34 mouse cellular contexts compared by ENCODE assay signal in the genomic region with DNA sequence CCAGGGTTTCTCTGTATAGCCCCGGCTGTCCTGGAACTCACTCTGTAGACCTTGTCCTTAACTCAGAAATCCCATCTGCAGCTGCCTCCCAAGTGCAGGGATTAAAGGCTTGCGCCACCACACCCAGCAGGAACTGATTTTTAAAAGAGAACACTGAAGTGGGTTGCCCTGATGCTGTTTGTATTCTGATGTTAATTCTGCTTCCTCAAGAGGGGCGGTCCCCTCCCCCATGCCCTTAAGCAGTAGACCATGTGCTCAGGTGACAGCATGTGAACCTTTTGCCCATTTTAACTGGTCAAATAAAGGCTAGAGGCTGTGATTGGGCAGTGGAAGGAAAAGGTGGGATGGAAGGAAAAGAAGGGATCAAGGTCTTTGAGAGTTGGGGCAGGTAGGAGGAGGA. TPM values are rescaled to one million over a fixed set of nuclear protein-coding genes. Genes with fewer than 3 reads are reported as not detected.
DNase-seq lines count a peak whose midpoint lies in the region; ATAC-seq and TF ChIP-seq lines count a peak whose summit lies in the region.
"Had no signal": no experiment of that assay in that cellular context is flagged by ENCODE, and none has a peak within 500 bp of the region (broad histone marks: within the 10 kb centered on the region; RNA-seq: fewer than 3 reads in every experiment).

No protein-coding gene starts in this region.

- peak; percentile 51 for DNase-seq in lung, postnatal 36 days
- no peak for DNase-seq in lung, postnatal 10 days
- peak; percentile 95 for DNase-seq in ES-E14 (ENCODE audit: low read depth, low spot score)
- peak; percentile 30 for DNase-seq in brain, embryonic 14.5 days (ENCODE audit: low read depth)
- DNase-seq in left cerebral cortex, adult 18-20 months (ENCODE audit: low spot score in 2 of 2): no peak
- DNase-seq: adrenal gland, postnatal 14 days; cerebellum, adult 11-12 months; cerebellum, postnatal 10 days; gastrocnemius, postnatal 14 days; heart, adult 11 months; heart, postnatal 4 days; kidney, adult 9 months; kidney, postnatal 25 days; retina, postnatal 1 day; right cerebral cortex, postnatal 14 days had no signal

- H3K27ac ChIP-seq in neural tube, embryonic 13.5 days (replicated peaks): peak overlapping the region; percentile 62
- H3K27ac ChIP-seq in neural tube, embryonic 15.5 days (replicated peaks): no peak overlapping the region
- H3K27ac ChIP-seq in ES-E14 (ENCODE audit: insufficient read depth, low read depth, low read length, poor library complexity, severe bottlenecking): peak overlapping the region; percentile 78; the same call in 1 of the 2 replicates
- no peak overlapping the region for H3K27ac ChIP-seq in intestine, embryonic 15.5 days
- H3K27ac ChIP-seq: forebrain, embryonic 12.5 days; heart, embryonic 10.5 days; hindbrain, embryonic 13.5 days; left cerebral cortex, adult 2 months; limb, embryonic 12.5 days; liver, embryonic 15.5 days had no signal

- H3K9ac ChIP-seq in neural tube, embryonic 13.5 days: no peak overlapping the region
- H3K9ac ChIP-seq in neural tube, embryonic 15.5 days (replicated peaks): no peak overlapping the region
- H3K9ac ChIP-seq in ES-E14 (ENCODE audit: insufficient read depth, low read depth, low read length, poor library complexity, severe bottlenecking): no peak overlapping the region
- no peak overlapping the region for H3K9ac ChIP-seq in intestine, embryonic 15.5 days
- H3K9ac ChIP-seq: forebrain, embryonic 12.5 days; hindbrain, embryonic 13.5 days; limb, embryonic 12.5 days; liver, embryonic 15.5 days had no signal

- no peaks in the 10 kb centered on the region for H3K9me3 ChIP-seq in neural tube, embryonic 13.5 days
- no peaks in the 10 kb centered on the region for H3K9me3 ChIP-seq in neural tube, embryonic 15.5 days (replicated peaks)
- no peaks in the 10 kb centered on the region for H3K9me3 ChIP-seq in ES-E14 (ENCODE audit: control insufficient read depth, insufficient read depth, low read depth, low read length)
- H3K9me3 ChIP-seq in intestine, embryonic 15.5 days: no peaks in the 10 kb centered on the region
- H3K9me3 ChIP-seq: forebrain, embryonic 12.5 days; heart, embryonic 10.5 days; hindbrain, embryonic 13.5 days; limb, embryonic 12.5 days; liver, embryonic 15.5 days had no signal

- no peak overlapping the region for H3K4me3 ChIP-seq in neural tube, embryonic 13.5 days
- H3K4me3 ChIP-seq in neural tube, embryonic 15.5 days (replicated peaks): no peak overlapping the region
- H3K4me3 ChIP-seq in ES-E14 (ENCODE audit: insufficient read depth in 1 of 2, low read depth in 1 of 2, low read length in 2 of 2, poor library complexity in 1 of 2, severe bottlenecking in 1 of 2): no peak overlapping the region; a peak in 1 of 4 replicates
- no peak overlapping the region for H3K4me3 ChIP-seq in intestine, embryonic 15.5 days (replicated peaks)
- H3K4me3 ChIP-seq: erythroblast, embryonic 14.5 days; forebrain, embryonic 12.5 days; heart, embryonic 10.5 days; hindbrain, embryonic 13.5 days; left cerebral cortex, adult 2 months; limb, embryonic 12.5 days; liver, embryonic 15.5 days had no signal

- no peak for TF ChIP-seq CTCF in brain, embryonic 14.5 days (IDR thresholded peaks at IDR 0.05; ENCODE audit: borderline replicate concordance, extremely low read depth, insufficient read depth, insufficient read length)

- no peak overlapping the region for H3K4me2 ChIP-seq in neural tube, embryonic 13.5 days
- H3K4me2 ChIP-seq in neural tube, embryonic 15.5 days: no peak overlapping the region
- H3K4me2 ChIP-seq in intestine, embryonic 15.5 days (replicated peaks): no peak overlapping the region
- H3K4me2 ChIP-seq: forebrain, embryonic 12.5 days; hindbrain, embryonic 13.5 days; limb, embryonic 12.5 days; liver, embryonic 15.5 days had no signal

- no peak for ATAC-seq in neural tube, embryonic 13.5 days (ENCODE audit: low read depth)
- ATAC-seq in neural tube, embryonic 15.5 days (ENCODE audit: low FRiP score): no peak
- ATAC-seq in intestine, embryonic 15.5 days: no peak
- ATAC-seq: intestine, postnatal 0 days had no signal

- WGBS in neural tube, embryonic 13.5 days: 59% methylated on average over 3 of the region's 3 CpGs
- WGBS in neural tube, embryonic 15.5 days: 61% methylated on average over 3 of the region's 3 CpGs
- 84% methylated on average over 3 of the region's 3 CpGs for WGBS in intestine, embryonic 15.5 days

- H3K4me1 ChIP-seq in neural tube, embryonic 13.5 days (replicated peaks): peaks cover 13% of the 10 kb centered on the region
- no peaks in the 10 kb centered on the region for H3K4me1 ChIP-seq in neural tube, embryonic 15.5 days
- peaks cover 3 to 16% of the 10 kb centered on the region in 2 experiments for H3K4me1 ChIP-seq in ES-E14 (ENCODE audit: control insufficient read depth in 2 of 2, insufficient read depth in 2 of 2, low read length in 2 of 2, poor library complexity in 1 of 2)
- no peaks in the 10 kb centered on the region for H3K4me1 ChIP-seq in intestine, embryonic 15.5 days (replicated peaks)
- H3K4me1 ChIP-seq: limb, embryonic 12.5 days had no signal

- no peak for TF ChIP-seq POLR2A in brain, embryonic 14.5 days (IDR thresholded peaks at IDR 0.05; ENCODE audit: borderline replicate concordance, extremely low read depth, insufficient read depth, insufficient read length, poor library complexity, severe bottlenecking)

- H3K27me3 ChIP-seq in neural tube, embryonic 13.5 days: no peaks in the 10 kb centered on the region
- H3K27me3 ChIP-seq in neural tube, embryonic 15.5 days (replicated peaks): no peaks in the 10 kb centered on the region
- H3K27me3 ChIP-seq in intestine, embryonic 15.5 days (replicated peaks): no peaks in the 10 kb centered on the region
- H3K27me3 ChIP-seq: CH12.LX; forebrain, embryonic 12.5 days; hindbrain, embryonic 13.5 days; limb, embryonic 12.5 days; liver, embryonic 15.5 days had no signal

- peaks cover 97% of the 10 kb centered on the region for H3K36me3 ChIP-seq in neural tube, embryonic 13.5 days
- H3K36me3 ChIP-seq in neural tube, embryonic 15.5 days: peaks cover 90% of the 10 kb centered on the region
- H3K36me3 ChIP-seq in ES-E14 (ENCODE audit: control insufficient read depth, insufficient read depth, low read length, poor library complexity, severe bottlenecking): peaks cover 67% of the 10 kb centered on the region
- H3K36me3 ChIP-seq in intestine, embryonic 15.5 days: peaks cover 71% of the 10 kb centered on the region

- in situ Hi-C loops in ES-E14 (cut with MboI; ENCODE audit: low sequenced_read_pairs in 2 of 2, unreplicated experiment in 2 of 2): no loop called here

TF ChIP-seq in ES-E14, 5 proteins besides CTCF, POLR2A, EP300 and RAD21:
- no peak for TF ChIP-seq ZC3H11A (IDR thresholded peaks at IDR 0.05; ENCODE audit: borderline replicate concordance, low read depth, low read length)
- TF ChIP-seq CHD2 (IDR thresholded peaks at IDR 0.05; ENCODE audit: low read depth, low read length): peak; percentile 75; the same call in 1 of the 2 replicates
- no peak for TF ChIP-seq HCFC1 (IDR thresholded peaks at IDR 0.05; ENCODE audit: borderline replicate concordance, insufficient read depth, low read length)
- TF ChIP-seq MAFK (IDR thresholded peaks at IDR 0.05; ENCODE audit: insufficient read depth, low read depth, low read length): no peak

RNA-seq across cellular contexts. Expression of a gene that starts 14.3 kb away (rescaled TPM):
- not detected in 2 replicates for polyA plus RNA-seq in neural tube, embryonic 13.5 days (2015; fragmentation: Nextera tagmentation; extraction: Ambion mirVana)
- not detected in 2 replicates for polyA plus RNA-seq in neural tube, embryonic 15.5 days (2015; fragmentation: Nextera tagmentation; extraction: Ambion mirVana)
- total RNA-seq in ES-E14 (2012; rRNA removed): 0.16 and 0.85 TPM in 2 replicates
- 0.16 and 0.19 TPM in 2 replicates for polyA plus RNA-seq in brain, embryonic 14.5 days (2012; rRNA removed)
- under 1 TPM; 0.26 to 0.93 TPM for total RNA-seq in left cerebral cortex, adult 18-20 months (2021)
- 0.05 TPM in 1 of 2 replicates, not detected in the other for polyA plus RNA-seq in intestine, embryonic 15.5 days (2015; fragmentation: Nextera tagmentation; extraction: Ambion mirVana)
- total RNA-seq: adrenal gland, postnatal 14 days; gastrocnemius, postnatal 14 days; heart, postnatal 4 days; liver, adult 2 months; megakaryocyte progenitor cell, adult 5-6 weeks had no signal
- polyA plus RNA-seq: C2C12; erythroblast, embryonic 14.5 days; heart, embryonic 10.5 days; heart, embryonic 16.5 days; hindbrain, embryonic 13.5 days; liver, adult 2 months; liver, embryonic 15.5 days; lung, embryonic 16.5 days; neural tube, embryonic 14.5 days; stomach, embryonic 14.5 days had no signal

RNA-seq across cellular contexts. Expression of a gene that starts 42.8 kb away (rescaled TPM):
- 61.0 and 64.3 TPM in 2 replicates for polyA plus RNA-seq in neural tube, embryonic 13.5 days (2015; fragmentation: Nextera tagmentation; extraction: Ambion mirVana)
- 48.5 and 62.4 TPM in 2 replicates for polyA plus RNA-seq in neural tube, embryonic 15.5 days (2015; fragmentation: Nextera tagmentation; extraction: Ambion mirVana)
- 167 and 198 TPM in 2 replicates for total RNA-seq in ES-E14 (2012; rRNA removed)
- polyA plus RNA-seq in brain, embryonic 14.5 days (2012; rRNA removed): 89.9 and 96.7 TPM in 2 replicates
- 10 to 100 TPM; 61.9 to 65.5 TPM for total RNA-seq in left cerebral cortex, adult 18-20 months (2021)
- polyA plus RNA-seq in intestine, embryonic 15.5 days (2015; fragmentation: Nextera tagmentation; extraction: Ambion mirVana): 83.6 and 88.8 TPM in 2 replicates

RNA-seq across cellular contexts. Expression of a gene that starts 59.2 kb away (rescaled TPM):
- 121 and 131 TPM in 2 replicates for polyA plus RNA-seq in neural tube, embryonic 13.5 days (2015; fragmentation: Nextera tagmentation; extraction: Ambion mirVana)
- polyA plus RNA-seq in neural tube, embryonic 15.5 days (2015; fragmentation: Nextera tagmentation; extraction: Ambion mirVana): 129 and 137 TPM in 2 replicates
- total RNA-seq in ES-E14 (2012; rRNA removed): 19.5 and 19.7 TPM in 2 replicates
- polyA plus RNA-seq in brain, embryonic 14.5 days (2012; rRNA removed): 69.1 and 101 TPM in 2 replicates
- total RNA-seq in left cerebral cortex, adult 18-20 months (2021): 10 to 100 TPM; 47.2 to 55.7 TPM
- 28.8 and 32.6 TPM in 2 replicates for polyA plus RNA-seq in intestine, embryonic 15.5 days (2015; fragmentation: Nextera tagmentation; extraction: Ambion mirVana)

RNA-seq across cellular contexts. Expression of a gene that starts 59.3 kb away (rescaled TPM):
- 0.18 and 0.25 TPM in 2 replicates for polyA plus RNA-seq in neural tube, embryonic 13.5 days (2015; fragmentation: Nextera tagmentation; extraction: Ambion mirVana)
- 0.20 and 0.45 TPM in 2 replicates for polyA plus RNA-seq in neural tube, embryonic 15.5 days (2015; fragmentation: Nextera tagmentation; extraction: Ambion mirVana)
- total RNA-seq in ES-E14 (2012; rRNA removed): 0.79 and 1.0 TPM in 2 replicates
- polyA plus RNA-seq in brain, embryonic 14.5 days (2012; rRNA removed): 0.40 and 0.44 TPM in 2 replicates
- under 1 TPM; 0.19 to 0.21 TPM for total RNA-seq in left cerebral cortex, adult 18-20 months (2021)
- 1.4 and 2.1 TPM in 2 replicates for polyA plus RNA-seq in intestine, embryonic 15.5 days (2015; fragmentation: Nextera tagmentation; extraction: Ambion mirVana)
- total RNA-seq: adrenal gland, postnatal 14 days; gastrocnemius, postnatal 14 days; heart, postnatal 4 days; liver, adult 2 months had no signal
- polyA plus RNA-seq: erythroblast, embryonic 14.5 days; limb, embryonic 12.5 days; liver, adult 2 months had no signal

Comparison
In these comparisons a context has a peak if more than half of its experiments do, and no peak if none do; other contexts are left out.
1. DNase-seq: peak in lung, postnatal 36 days (single experiment), ES-E14 (single experiment) and brain, embryonic 14.5 days (single experiment); none in lung, postnatal 10 days (single experiment) and left cerebral cortex, adult 18-20 months (0 of 2).
2. H3K27ac ChIP-seq: peak in neural tube, embryonic 13.5 days (single experiment) and ES-E14 (single experiment); none in neural tube, embryonic 15.5 days (single experiment) and intestine, embryonic 15.5 days (single experiment).